Mouse (Mus musculus): Measurements from ENCODE around the gene Lin7b. TPM values are rescaled to one million over a fixed set of nuclear protein-coding genes. Genes with fewer than 3 reads are reported as not detected.

Gene Lin7b
- polyA plus RNA-seq, 1 experiment from 2014 or later = 2.7 TPM

- 77% methylated on average over 6 of the region's 6 CpGs for WGBS
- peaks cover 15% of the 10 kb centered on the region for H3K36me3 ChIP-seq
- H3K4me3 ChIP-seq = no peak overlapping the region
- ATAC-seq (ENCODE audit: insufficient number of reproducible peaks, insufficient read depth, low FRiP score, low TSS enrichment, low read depth) = no peak
- peaks cover 33% of the 10 kb centered on the region for H3K4me1 ChIP-seq
- no peaks in the 10 kb centered on the region for H3K27me3 ChIP-seq
- H3K9ac ChIP-seq = no peak overlapping the region
- H3K9me3 ChIP-seq = no peaks in the 10 kb centered on the region
- H3K27ac ChIP-seq = no peak overlapping the region
- H3K4me2 ChIP-seq = no peak overlapping the region
Measured at GRCm38 (mm10) chr7:45331502-45331901, 38.9 kb downstream of the Lin7b start.

- ATAC-seq (ENCODE audit: insufficient number of reproducible peaks, insufficient read depth, low FRiP score, low TSS enrichment, low read depth) = no peak
- Histone ChIP-seq H3K27me3 (no peaks in the 10 kb centered on the region), H3K9me3 (0 out of 2 replicates have a peak, but pooled peaks cover 3% of the 10 kb centered on the region), H3K27ac (peak overlapping the region; percentile 23; the same call in 1 of the 2 replicates), H3K4me1 (peaks cover 19% of the 10 kb centered on the region), H3K9ac (no peak overlapping the region), H3K4me2 (no peak overlapping the region), H3K36me3 (peaks cover 39% of the 10 kb centered on the region), H3K4me3 (no peak overlapping the region)
- WGBS = 76% methylated on average over 13 of the region's 13 CpGs
Measured at GRCm38 (mm10) chr7:45328841-45329475, 41.4 kb downstream of the Lin7b start.

- no peak for ATAC-seq (ENCODE audit: insufficient number of reproducible peaks, insufficient read depth, low FRiP score, low TSS enrichment, low read depth)
- H3K27ac ChIP-seq = no peak overlapping the region
- peaks cover 64% of the 10 kb centered on the region for H3K36me3 ChIP-seq
Measured at GRCm38 (mm10) chr7:45325800-45326199, 44.6 kb downstream of the Lin7b start.

GRCm38 (mm10) chr7:45323069-45323468 lies 47.3 kb downstream of the Lin7b start:
- H3K4me2 ChIP-seq = no peak overlapping the region
- no peak overlapping the region for H3K27ac ChIP-seq
- ATAC-seq (ENCODE audit: insufficient number of reproducible peaks, insufficient read depth, low FRiP score, low TSS enrichment, low read depth) = no peak
- WGBS = 90% methylated on average over 5 of the region's 5 CpGs
- H3K27me3 ChIP-seq = no peaks in the 10 kb centered on the region
- 0 out of 2 replicates have a peak, but pooled peaks cover 3% of the 10 kb centered on the region for H3K9me3 ChIP-seq
- H3K9ac ChIP-seq = no peak overlapping the region
- H3K4me3 ChIP-seq = no peak overlapping the region
- H3K4me1 ChIP-seq = no peaks in the 10 kb centered on the region
- peaks cover 78% of the 10 kb centered on the region for H3K36me3 ChIP-seq

More at GRCm38 (mm10) chr7:45325800-45326199, 44.6 kb downstream of the Lin7b start:
- no peaks in the 10 kb centered on the region for H3K4me1 ChIP-seq
- no peak overlapping the region for H3K9ac ChIP-seq
- 0 out of 2 replicates have a peak, but pooled peaks cover 3% of the 10 kb centered on the region for H3K9me3 ChIP-seq
- no peaks in the 10 kb centered on the region for H3K27me3 ChIP-seq
- no peak overlapping the region for H3K4me3 ChIP-seq
- H3K4me2 ChIP-seq = no peak overlapping the region

- 0 out of 2 replicates have a peak, but pooled peaks cover 3% of the 10 kb centered on the region for H3K9me3 ChIP-seq
- H3K27ac ChIP-seq = no peak overlapping the region
- H3K36me3 ChIP-seq = peaks cover 79% of the 10 kb centered on the region
- ATAC-seq (ENCODE audit: insufficient number of reproducible peaks, insufficient read depth, low FRiP score, low TSS enrichment, low read depth) = no peak
- no peaks in the 10 kb centered on the region for H3K4me1 ChIP-seq
- WGBS = 89% methylated on average over 4 of the region's 4 CpGs
- no peaks in the 10 kb centered on the region for H3K27me3 ChIP-seq
- no peak overlapping the region for H3K4me2 ChIP-seq
- no peak overlapping the region for H3K9ac ChIP-seq
- no peak overlapping the region for H3K4me3 ChIP-seq
Measured at GRCm38 (mm10) chr7:45322245-45322644, 48.1 kb downstream of the Lin7b start.

Other genes starting within 250 kb of the Lin7b start
- gene Rps11, start 246.1 kb downstream of the Lin7b start, polyA plus RNA-seq (2015; fragmentation: Nextera tagmentation; extraction: Ambion mirVana) = 1,651 and 1,760 TPM in 2 replicates
- gene Rpl13a, start 241.8 kb downstream of the Lin7b start, polyA plus RNA-seq (2015; fragmentation: Nextera tagmentation; extraction: Ambion mirVana) = 1,453 and 1,588 TPM in 2 replicates
- gene Gm45713, start 234.4 kb downstream of the Lin7b start, polyA plus RNA-seq (2015; fragmentation: Nextera tagmentation; extraction: Ambion mirVana) = 0.20 TPM in 1 of 2 replicates, not detected in the other
- gene Flt3l, start 234.2 kb downstream of the Lin7b start, polyA plus RNA-seq (2015; fragmentation: Nextera tagmentation; extraction: Ambion mirVana) = 1.3 and 1.7 TPM in 2 replicates
- 78.5 and 97.7 TPM in 2 replicates for gene Pih1d1, start 216.3 kb downstream of the Lin7b start, polyA plus RNA-seq (2015; fragmentation: Nextera tagmentation; extraction: Ambion mirVana)
- gene Aldh16a1, start 216.0 kb downstream of the Lin7b start, polyA plus RNA-seq (2015; fragmentation: Nextera tagmentation; extraction: Ambion mirVana) = 43.6 and 52.0 TPM in 2 replicates
- gene Slc17a7, start 206.6 kb downstream of the Lin7b start, polyA plus RNA-seq (2015; fragmentation: Nextera tagmentation; extraction: Ambion mirVana) = 0.18 and 0.22 TPM in 2 replicates
- 1.8 and 2.6 TPM in 2 replicates for gene Gfy, start 191.0 kb downstream of the Lin7b start, polyA plus RNA-seq (2015; fragmentation: Nextera tagmentation; extraction: Ambion mirVana)
- gene Pth2, start 189.6 kb downstream of the Lin7b start, polyA plus RNA-seq (2015; fragmentation: Nextera tagmentation; extraction: Ambion mirVana) = not detected in 2 replicates
- gene Ccdc155, start 165.7 kb downstream of the Lin7b start, polyA plus RNA-seq (2015; fragmentation: Nextera tagmentation; extraction: Ambion mirVana) = 0.53 and 1.2 TPM in 2 replicates
- gene Dkkl1, start 158.4 kb downstream of the Lin7b start, polyA plus RNA-seq (2015; fragmentation: Nextera tagmentation; extraction: Ambion mirVana) = 2.3 and 3.0 TPM in 2 replicates
- 221 and 233 TPM in 2 replicates for gene Tead2, start 154.8 kb downstream of the Lin7b start, polyA plus RNA-seq (2015; fragmentation: Nextera tagmentation; extraction: Ambion mirVana)
- gene Cd37, start 131.5 kb downstream of the Lin7b start, polyA plus RNA-seq (2015; fragmentation: Nextera tagmentation; extraction: Ambion mirVana) = 1.6 and 2.8 TPM in 2 replicates
- 0.17 and 0.29 TPM in 2 replicates for gene Slc6a16, start 129.5 kb downstream of the Lin7b start, polyA plus RNA-seq (2015; fragmentation: Nextera tagmentation; extraction: Ambion mirVana)
- gene Slc6a21, start 93.1 kb downstream of the Lin7b start, polyA plus RNA-seq (2015; fragmentation: Nextera tagmentation; extraction: Ambion mirVana) = not detected in 2 replicates
- 17.8 and 23.8 TPM in 2 replicates for gene Trpm4, start 36.8 kb downstream of the Lin7b start, polyA plus RNA-seq (2015; fragmentation: Nextera tagmentation; extraction: Ambion mirVana)
- 2.2 and 2.9 TPM in 2 replicates for gene Hrc, start 35.3 kb downstream of the Lin7b start, polyA plus RNA-seq (2015; fragmentation: Nextera tagmentation; extraction: Ambion mirVana)
- 6.6 and 8.2 TPM in 2 replicates for gene Ppfia3, start 3.6 kb downstream of the Lin7b start, polyA plus RNA-seq (2015; fragmentation: Nextera tagmentation; extraction: Ambion mirVana)
- 285 and 299 TPM in 2 replicates for gene Snrnp70, start 25.2 kb upstream of the Lin7b start, polyA plus RNA-seq (2015; fragmentation: Nextera tagmentation; extraction: Ambion mirVana)
- not detected in 2 replicates for gene Kcna7, start 35.1 kb upstream of the Lin7b start, polyA plus RNA-seq (2015; fragmentation: Nextera tagmentation; extraction: Ambion mirVana)
- 4.6 and 6.1 TPM in 2 replicates for gene Ntf5, start 43.1 kb upstream of the Lin7b start, polyA plus RNA-seq (2015; fragmentation: Nextera tagmentation; extraction: Ambion mirVana)
- gene Lhb, start 50.2 kb upstream of the Lin7b start, polyA plus RNA-seq (2015; fragmentation: Nextera tagmentation; extraction: Ambion mirVana) = 0.41 and 1.2 TPM in 2 replicates
- gene Gys1, start 64.3 kb upstream of the Lin7b start, polyA plus RNA-seq (2015; fragmentation: Nextera tagmentation; extraction: Ambion mirVana) = 38.0 and 39.6 TPM in 2 replicates
- 141 and 148 TPM in 2 replicates for gene Ruvbl2, start 67.5 kb upstream of the Lin7b start, polyA plus RNA-seq (2015; fragmentation: Nextera tagmentation; extraction: Ambion mirVana)
- 5,253 and 5,612 TPM in 2 replicates for gene Ftl1, start 89.3 kb upstream of the Lin7b start, polyA plus RNA-seq (2015; fragmentation: Nextera tagmentation; extraction: Ambion mirVana)
- gene Bax, start 96.3 kb upstream of the Lin7b start, polyA plus RNA-seq (2015; fragmentation: Nextera tagmentation; extraction: Ambion mirVana) = 154 and 190 TPM in 2 replicates
- 0.59 and 1.2 TPM in 2 replicates for gene Tulp2, start 111.3 kb upstream of the Lin7b start, polyA plus RNA-seq (2015; fragmentation: Nextera tagmentation; extraction: Ambion mirVana)
- not detected in 2 replicates for gene Gm45808, start 116.2 kb upstream of the Lin7b start, polyA plus RNA-seq (2015; fragmentation: Nextera tagmentation; extraction: Ambion mirVana)
- gene Dhdh, start 118.2 kb upstream of the Lin7b start, polyA plus RNA-seq (2015; fragmentation: Nextera tagmentation; extraction: Ambion mirVana) = 4.5 TPM in 2 replicates
- 198 and 206 TPM in 2 replicates for gene Nucb1, start 139.8 kb upstream of the Lin7b start, polyA plus RNA-seq (2015; fragmentation: Nextera tagmentation; extraction: Ambion mirVana)
- 22.9 and 23.0 TPM in 2 replicates for gene Ppp1r15a, start 155.7 kb upstream of the Lin7b start, polyA plus RNA-seq (2015; fragmentation: Nextera tagmentation; extraction: Ambion mirVana)
- 2.9 and 3.8 TPM in 2 replicates for gene Plekha4, start 155.7 kb upstream of the Lin7b start, polyA plus RNA-seq (2015; fragmentation: Nextera tagmentation; extraction: Ambion mirVana)
- gene Hsd17b14, start 184.3 kb upstream of the Lin7b start, polyA plus RNA-seq (2015; fragmentation: Nextera tagmentation; extraction: Ambion mirVana) = 0.25 and 0.83 TPM in 2 replicates
- 67.1 and 68.4 TPM in 2 replicates for gene Bcat2, start 199.6 kb upstream of the Lin7b start, polyA plus RNA-seq (2015; fragmentation: Nextera tagmentation; extraction: Ambion mirVana)
- 0.39 and 0.96 TPM in 2 replicates for gene Fgf21, start 244.9 kb upstream of the Lin7b start, polyA plus RNA-seq (2015; fragmentation: Nextera tagmentation; extraction: Ambion mirVana)
- gene Fut1, start 246.7 kb upstream of the Lin7b start, polyA plus RNA-seq (2015; fragmentation: Nextera tagmentation; extraction: Ambion mirVana) = 1.9 and 2.3 TPM in 2 replicates